Mouse (Mus musculus) heart, adult 8-10 months (tissue): ENCODE data around the gene Olfr1126. TPM values are rescaled to one million over a fixed set of nuclear protein-coding genes. Genes with fewer than 3 reads are reported as not detected.
"Not testable (repeated sequence)": the region's sequence is repeated elsewhere in the genome, so short reads cannot be mapped to it uniquely, and the experiment has no call there.

Source experiments
- DNase-seq: peaks from one replicate; pipeline ENCODE4 v3.0.0; 2022; ENCODE audit warnings: low spot score
- total RNA-seq, 4 experiments: library from RNA; stranded (reverse); gene quantifications; 2 replicates each; pipeline ENCODE4 v1.2.4; 2022

The Olfr1126 gene
- not detected for total RNA-seq

DNA sequence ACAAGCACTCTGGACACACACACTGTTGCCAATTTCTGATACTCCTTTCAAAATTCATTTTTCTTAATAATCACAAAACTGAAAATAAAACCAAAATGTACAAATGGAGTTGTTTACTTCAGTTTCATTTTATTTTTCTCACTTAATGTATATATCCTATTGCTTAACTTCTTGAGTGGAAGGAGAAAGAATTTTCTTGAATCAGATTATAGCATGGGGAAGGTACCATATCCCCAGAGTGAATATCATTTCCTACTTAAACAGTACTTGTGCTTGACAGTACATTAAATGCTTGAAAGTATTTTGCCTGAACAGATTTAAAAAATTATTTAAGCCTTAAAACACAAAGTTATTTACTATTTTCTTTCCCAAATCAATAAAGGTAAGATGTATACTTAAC lies at the start of gene Olfr1126:
TSS of gene Olfr1126 (plus strand) at position 301 of the 400 bp plus-strand sequence.
- no peak for DNase-seq

- no peak for DNase-seq
Observed at GRCm38 (mm10) chr2:87416335-87416734, 37.4 kb upstream of the Olfr1126 start, which contains the start of gene Olfr1123. Gene Olfr1123, plus strand, starts transcription at chr2:87416635.

DNA sequence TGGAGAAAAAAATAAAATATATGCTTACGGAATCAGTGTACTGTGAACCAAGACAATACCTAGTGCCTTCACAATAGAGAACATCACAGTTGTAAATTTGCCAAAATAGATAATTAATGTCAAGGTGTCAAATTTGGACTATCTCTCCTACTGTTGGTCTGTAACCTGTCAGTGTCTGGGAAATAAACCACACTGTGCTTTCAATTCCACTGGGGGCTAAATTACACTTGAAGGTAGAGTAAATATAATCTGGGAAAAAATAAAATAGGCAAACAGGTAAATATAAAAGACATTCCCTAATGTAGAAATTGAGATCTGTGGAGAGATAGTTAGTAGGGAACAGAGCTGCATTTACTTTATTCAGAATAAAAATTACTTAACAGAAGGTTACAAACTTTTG lies 23.8 kb upstream of the Olfr1126 start, which contains the start of gene Olfr1124:
TSS of gene Olfr1124 (plus strand) at position 301 of the 400 bp plus-strand sequence.
- no peak for DNase-seq

- no peak for DNase-seq
Observed at GRCm38 (mm10) chr2:87437731-87438130, 16.0 kb upstream of the Olfr1126 start.

GRCm38 (mm10) chr2:87461769-87462168 lies 8.0 kb downstream of the Olfr1126 start:
- DNase-seq: no peak

DNA sequence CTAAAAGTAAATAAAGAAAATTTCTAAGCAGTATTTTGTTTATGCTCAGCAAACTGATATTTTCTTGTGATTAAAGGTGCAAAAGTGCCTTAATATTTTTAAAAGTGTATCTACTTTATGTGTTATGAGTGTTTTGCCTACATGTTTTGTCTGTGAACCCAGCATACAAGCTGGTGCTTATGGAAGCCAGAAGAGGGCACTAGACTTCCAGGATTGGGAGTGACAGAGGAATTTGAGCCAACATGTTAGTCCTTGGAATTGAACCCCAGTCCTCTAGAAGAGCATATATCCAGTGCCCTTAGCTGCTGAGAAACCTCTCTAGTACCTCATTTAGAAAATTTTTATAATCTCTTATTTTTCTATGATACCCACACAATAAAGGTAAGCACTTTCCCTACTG lies 26.4 kb downstream of the Olfr1126 start:
- no peak for DNase-seq

DNA sequence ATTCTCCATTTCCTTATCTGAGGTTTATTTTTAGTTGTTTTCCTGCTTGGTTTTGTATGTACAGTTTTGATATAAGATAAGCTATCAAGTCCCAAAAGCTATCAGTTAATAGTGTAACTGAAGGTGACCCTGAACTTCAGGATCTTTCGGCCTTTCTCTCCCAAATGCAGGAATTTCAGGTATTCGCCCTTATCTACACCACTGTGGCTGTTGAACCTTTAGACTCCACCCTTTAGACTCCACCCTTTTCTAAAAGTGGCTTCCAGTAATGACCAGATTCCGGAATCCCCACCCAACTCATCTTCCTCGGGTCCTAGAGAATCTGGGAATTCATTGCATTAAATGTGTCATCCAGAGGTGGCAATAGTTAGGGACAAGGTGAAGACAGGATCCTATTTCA lies 27.4 kb downstream of the Olfr1126 start:
- DNase-seq: no peak

DNA sequence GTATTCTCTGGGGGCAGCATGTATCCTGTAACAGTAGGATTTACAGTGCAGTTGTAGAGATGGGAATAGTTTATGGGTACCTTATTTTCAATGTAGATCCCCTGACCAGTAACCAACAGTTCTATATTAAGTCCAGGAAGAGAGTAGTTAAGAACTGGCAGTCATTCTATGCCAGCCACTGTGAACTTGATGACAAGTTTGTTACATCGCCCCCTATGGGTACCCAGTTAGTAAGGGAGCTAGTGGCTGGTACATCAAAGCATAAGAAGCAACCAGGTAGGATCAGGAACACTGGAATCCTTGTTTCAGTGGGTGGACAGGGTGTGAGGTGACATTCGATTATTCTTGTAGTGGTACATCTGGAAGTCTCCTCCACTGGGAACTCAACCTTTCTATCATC lies 28.5 kb downstream of the Olfr1126 start:
- no peak for DNase-seq

- not testable (repeated sequence) for DNase-seq
Observed at GRCm38 (mm10) chr2:87496993-87497392, 43.2 kb downstream of the Olfr1126 start, which contains the start of gene Pramel7. Gene Pramel7, minus strand, starts transcription at chr2:87497093.

DNA sequence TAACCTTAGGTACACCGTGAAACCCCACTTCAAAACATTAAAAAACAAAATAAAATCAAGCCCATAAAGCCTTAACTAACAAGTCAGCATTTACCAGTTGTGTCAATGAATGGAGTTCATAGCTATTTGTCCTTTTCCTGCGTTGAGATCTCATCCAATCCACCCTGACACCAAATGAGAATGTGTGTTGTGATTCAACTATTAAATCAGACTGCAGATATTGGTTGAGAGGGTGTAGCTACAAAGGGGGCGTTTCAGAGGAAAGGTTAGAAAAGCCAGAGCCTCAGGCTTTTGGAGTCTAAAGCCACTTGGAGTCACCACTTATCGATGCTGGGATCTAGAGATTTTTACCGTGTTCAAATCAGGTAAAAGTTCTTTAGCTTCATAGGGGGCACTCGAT lies 52.5 kb downstream of the Olfr1126 start, which contains the start of gene Pramel6:
TSS of gene Pramel6 (plus strand) at position 301 of the 400 bp plus-strand sequence.
- no peak for DNase-seq

Other genes with a start within 250 kb of the Olfr1126 start
- not detected for gene Olfr1113, start 245.0 kb upstream of the Olfr1126 start, total RNA-seq
- gene Olfr1115, start 205.9 kb upstream of the Olfr1126 start, total RNA-seq: not detected
- not detected for gene Olfr1116, start 186.4 kb upstream of the Olfr1126 start, total RNA-seq
- gene Olfr1118, start 146.4 kb upstream of the Olfr1126 start, total RNA-seq: not detected
- not detected for gene Olfr1120, start 99.1 kb upstream of the Olfr1126 start, total RNA-seq
- gene Olfr1121, start 84.1 kb upstream of the Olfr1126 start, total RNA-seq: not detected
- gene Olfr1122, start 68.1 kb upstream of the Olfr1126 start, total RNA-seq: not detected
- not detected for gene Olfr1123, start 37.3 kb upstream of the Olfr1126 start, total RNA-seq
- gene Olfr1124, start 23.7 kb upstream of the Olfr1126 start, total RNA-seq: not detected
- not detected for gene Pramel7, start 43.1 kb downstream of the Olfr1126 start, total RNA-seq
- gene Pramel6, start 52.6 kb downstream of the Olfr1126 start, total RNA-seq: not detected
- not detected for gene Olfr153, start 77.8 kb downstream of the Olfr1126 start, total RNA-seq
- not detected for gene Olfr1128, start 91.6 kb downstream of the Olfr1126 start, total RNA-seq
- gene Olfr1129, start 119.9 kb downstream of the Olfr1126 start, total RNA-seq: not detected
- gene Olfr1130, start 152.2 kb downstream of the Olfr1126 start, total RNA-seq: not detected
- gene Olfr1131, start 173.1 kb downstream of the Olfr1126 start, total RNA-seq: not detected
- gene Olfr1132, start 183.6 kb downstream of the Olfr1126 start, total RNA-seq: not detected
- gene Olfr1133, start 193.4 kb downstream of the Olfr1126 start, total RNA-seq: not detected
- gene Olfr1134, start 204.5 kb downstream of the Olfr1126 start, total RNA-seq: not detected
- gene Olfr1135, start 219.7 kb downstream of the Olfr1126 start, total RNA-seq: not detected
- gene Olfr1136, start 240.0 kb downstream of the Olfr1126 start, total RNA-seq: not detected